Mouse (Mus musculus) gastrocnemius, postnatal 4 days (tissue): Measurements from ENCODE around the gene Nr2c1. TPM values are rescaled to one million over a fixed set of nuclear protein-coding genes. Genes with fewer than 3 reads are reported as not detected.

Experiments used
- DNase-seq, 2 experiments: peaks; one replicate each; pipeline ENCODE4 v3.0.0; 2021 to 2022; ENCODE audit warnings: low spot score in 2 of 2, mixed read lengths in 2 of 2
- total RNA-seq, 2 experiments: library from RNA; stranded (reverse); gene quantifications; 2 replicates each; pipeline ENCODE4 v1.2.3; 2021

The Nr2c1 gene
- total RNA-seq, 2 experiments from 2014 or later, result 8.6 to 9.0 TPM

DNA sequence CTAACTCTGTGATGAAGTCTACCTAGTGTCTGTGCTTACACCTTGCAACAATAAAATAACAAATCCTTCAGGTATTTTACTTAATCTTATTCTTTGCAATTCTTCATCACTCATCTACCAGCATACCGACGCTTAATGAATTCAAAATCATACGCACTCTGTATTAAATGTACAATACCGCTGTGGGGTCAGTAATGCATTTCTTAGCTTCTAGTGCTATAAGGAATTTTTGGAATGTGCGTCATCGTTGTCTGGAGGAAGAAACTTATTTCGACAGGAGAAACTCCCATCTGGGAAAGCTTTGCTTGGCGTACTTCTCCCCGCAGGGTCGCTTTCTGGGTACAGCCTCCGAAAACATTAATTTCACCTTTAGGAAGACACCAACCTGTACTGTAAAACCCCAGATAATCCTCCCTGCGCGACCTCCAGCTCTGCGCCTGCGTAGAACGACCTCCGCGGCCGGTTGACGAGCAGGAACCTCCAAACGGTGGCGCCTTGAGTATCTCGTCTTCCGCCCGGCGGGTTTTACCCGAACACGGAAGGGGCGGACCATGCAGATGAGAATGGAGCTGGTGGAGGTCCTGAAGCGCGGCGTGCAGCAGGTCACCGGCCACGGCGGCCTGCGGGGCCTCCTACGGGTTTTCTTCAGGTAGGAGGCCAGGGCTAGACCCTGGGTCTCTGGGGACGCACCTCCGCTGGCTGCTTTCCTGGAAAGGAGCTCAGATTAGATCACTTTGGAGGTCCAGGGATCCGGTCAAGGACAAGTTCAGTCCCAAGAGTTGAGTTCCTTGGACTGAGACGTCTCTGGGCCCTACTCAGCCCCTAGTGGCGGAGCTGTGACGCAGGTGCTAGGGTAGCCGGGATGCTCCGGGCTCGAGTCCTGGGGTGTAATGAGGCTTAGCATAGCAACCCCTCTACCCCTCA lies 50.9 kb downstream of the Nr2c1 start, which contains the start of gene Ndufa12:
Ndufa12 (plus strand) TSS at position 239 of the 924 bp plus-strand sequence.
- DNase-seq, result peak; percentile 86 to 94

GRCm38 (mm10) chr10:94204973-94205372 lies 57.1 kb downstream of the Nr2c1 start:
- no peak for DNase-seq

DNA sequence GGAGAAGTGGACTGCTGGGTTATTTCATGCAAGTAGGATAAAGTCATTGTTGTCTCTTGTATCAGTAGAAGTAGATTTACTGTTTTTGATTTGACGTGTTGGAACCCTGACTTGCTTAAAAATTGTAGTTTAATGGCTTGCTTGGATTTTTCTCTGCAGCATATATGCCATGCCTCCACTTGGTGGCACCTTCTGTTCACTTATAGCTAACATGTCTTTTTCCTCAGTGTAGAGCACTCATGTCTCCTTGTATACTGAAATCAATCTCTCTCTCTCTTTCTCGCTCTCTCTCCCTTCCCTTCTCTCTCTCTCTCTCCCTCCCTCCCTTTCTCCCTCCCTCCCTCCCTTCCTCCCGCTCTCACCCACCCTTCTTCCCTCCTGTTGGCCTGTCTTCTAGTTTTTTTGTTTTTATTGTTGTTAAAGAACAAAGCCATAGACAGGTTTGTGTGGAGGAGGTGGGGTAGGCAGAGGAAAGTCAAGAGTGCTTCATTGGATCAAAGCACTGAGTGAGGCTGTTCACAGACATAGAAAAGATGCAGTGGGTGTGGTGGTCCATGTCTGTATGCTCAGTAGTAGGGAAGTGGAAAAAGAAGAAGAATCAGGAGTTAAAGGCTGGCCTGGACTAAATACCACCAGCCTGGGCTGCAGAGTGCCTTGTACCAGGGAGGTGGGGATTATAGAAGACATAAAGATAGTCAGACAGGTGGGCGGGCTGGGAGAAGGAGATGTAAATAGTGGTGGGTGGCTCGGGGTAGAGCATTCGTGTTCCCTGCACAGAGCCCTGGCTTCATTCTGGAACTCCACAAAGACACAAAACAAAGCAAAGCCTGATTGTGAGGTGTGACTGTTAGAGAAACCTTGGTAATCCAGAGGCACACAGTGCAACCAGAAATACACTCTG lies 63.1 kb downstream of the Nr2c1 start:
- no peak for DNase-seq

DNA sequence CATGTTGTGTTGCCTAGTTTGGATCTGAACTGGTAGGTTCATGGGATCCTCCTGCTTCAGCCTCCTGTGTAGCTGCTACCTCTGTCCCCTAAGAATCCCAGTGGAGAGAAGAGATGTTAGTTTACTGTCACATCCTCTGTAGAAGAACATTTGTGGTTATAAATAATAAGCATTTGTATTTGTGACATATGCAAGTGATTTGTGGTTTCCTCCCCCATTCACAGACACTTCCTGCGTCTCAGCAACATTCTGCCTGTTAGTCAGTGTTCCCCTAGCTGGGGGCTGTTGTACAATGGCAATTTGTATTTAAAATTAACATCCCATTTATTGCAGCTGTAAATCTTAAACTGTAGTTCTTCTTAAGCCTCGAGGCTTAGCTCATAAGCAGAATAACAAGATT lies 63.9 kb downstream of the Nr2c1 start:
- DNase-seq, result no peak

GRCm38 (mm10) chr10:94225026-94225750 lies 77.4 kb downstream of the Nr2c1 start:
- DNase-seq, result no peak

GRCm38 (mm10) chr10:94230172-94230981 lies 82.6 kb downstream of the Nr2c1 start:
- no peak for DNase-seq

DNA sequence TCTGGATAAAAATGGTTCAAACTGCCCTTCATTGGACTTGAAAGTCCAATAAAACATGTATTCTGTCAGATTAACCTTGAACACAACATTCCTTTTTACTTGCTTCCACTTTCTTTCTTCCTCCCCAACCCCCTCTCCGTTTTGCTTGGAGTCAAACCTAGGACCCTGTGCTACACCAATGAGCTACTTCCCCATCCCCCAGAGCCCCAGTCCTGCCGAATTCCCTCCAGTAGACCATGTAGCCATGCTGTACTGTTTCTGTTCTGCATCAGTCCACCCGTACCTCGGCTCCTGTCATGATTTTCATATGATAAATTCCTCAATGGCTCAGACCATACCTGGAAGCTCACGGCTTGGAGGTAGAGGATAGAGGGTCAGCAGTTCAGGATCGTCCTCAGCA lies 83.2 kb downstream of the Nr2c1 start:
- no peak for DNase-seq

GRCm38 (mm10) chr10:94235200-94235599 lies 87.4 kb downstream of the Nr2c1 start:
- DNase-seq, result no peak

DNA sequence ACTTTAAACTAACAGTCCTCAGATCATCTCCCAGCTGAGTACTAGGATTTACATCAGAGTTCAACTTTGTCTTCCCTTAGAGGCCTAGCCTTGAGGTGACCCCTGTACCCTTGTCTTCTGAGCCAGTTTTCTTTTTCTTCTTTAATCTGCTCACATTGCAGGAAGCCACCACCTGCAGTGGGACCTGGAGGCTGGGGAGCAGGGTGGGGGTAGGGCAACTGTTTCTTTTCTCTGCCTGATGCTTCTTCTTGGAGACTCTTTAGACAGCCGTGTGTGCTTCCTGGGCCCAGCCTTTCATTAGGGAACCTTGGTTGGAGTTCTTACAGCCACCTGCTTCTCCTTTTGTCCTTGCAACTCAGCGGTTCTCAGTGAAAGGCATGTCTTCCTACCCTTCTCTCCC lies 93.5 kb downstream of the Nr2c1 start:
- no peak for DNase-seq

Other genes with a start within 250 kb of the Nr2c1 start
- 10 to 100 TPM; 30.4 to 40.6 TPM for gene Vezt, start 112.2 kb upstream of the Nr2c1 start, total RNA-seq
- gene Fgd6, start 112.0 kb upstream of the Nr2c1 start, total RNA-seq, result 1 to 10 TPM; 2.1 to 3.6 TPM
- gene Ndufa12, start 50.7 kb downstream of the Nr2c1 start, total RNA-seq, result 100 to 1,000 TPM; 345 to 383 TPM
- not detected for gene Gm4792, start 150.7 kb downstream of the Nr2c1 start, total RNA-seq
- gene Tmcc3, start 163.9 kb downstream of the Nr2c1 start, total RNA-seq, result 10 to 100 TPM; 33.1 to 41.7 TPM